ENCODE assay signal across 8 mouse cellular contexts in genomic region chr11:120630401-120630871, GRCm38 (mm10). TPM values are rescaled to one million over a fixed set of nuclear protein-coding genes. Genes with fewer than 3 reads are reported as not detected.
DNase-seq lines count a peak whose midpoint lies in the region; TF ChIP-seq lines count a peak whose summit lies in the region.

No protein-coding gene starts in this region.

- peak; percentile 23 for DNase-seq in thymus, postnatal 0 days (ENCODE audit: low spot score)
- no peak for DNase-seq in thymus, postnatal 36 days
- peak; percentile 62 for DNase-seq in fat pad, adult 2 months (ENCODE audit: extremely low read depth, low read depth, low spot score)
- peak; percentile 90 for DNase-seq in kidney, adult 11 months
- peak; percentile 69 to 82 for DNase-seq in lung, adult 18-20 months
- DNase-seq in cerebellum, adult 18-20 months = no peak
- no peak for DNase-seq in urinary bladder, adult 18-20 months (ENCODE audit: low spot score in 2 of 2)

- peaks cover 44% of the 10 kb centered on the region for H3K4me1 ChIP-seq in olfactory bulb, adult 2 months (ENCODE audit: control insufficient read depth, insufficient read depth, low read length)

- WGBS in olfactory bulb, adult 2 months = 40% methylated on average over 5 of the region's 5 CpGs

- TF ChIP-seq POLR2A in olfactory bulb, adult 2 months (IDR thresholded peaks at IDR 0.05; ENCODE audit: insufficient read depth, low read depth, low read length) = no peak

- TF ChIP-seq CTCF in olfactory bulb, adult 2 months (IDR thresholded peaks at IDR 0.05; ENCODE audit: insufficient read depth, low read depth, low read length) = no peak

- H3K27ac ChIP-seq in olfactory bulb, adult 2 months (ENCODE audit: insufficient read depth, low read depth, low read length) = peak overlapping the region; percentile 48

- no peak overlapping the region for H3K4me3 ChIP-seq in olfactory bulb, adult 2 months (ENCODE audit: insufficient read depth, low read depth, low read length)

RNA-seq across cellular contexts. Expression of gene Mafg, which starts 3.0 kb away (rescaled TPM):
- polyA plus RNA-seq in thymus, postnatal 0 days (2015; fragmentation: Nextera tagmentation; extraction: Ambion mirVana) = 16.5 and 18.7 TPM in 2 replicates
- 234 TPM in 1 of 2 replicates, not detected in the other for polyA plus RNA-seq in olfactory bulb, adult 2 months (2012; ENCODE audit: insufficient read depth, insufficient read length, low replicate concordance, missing spikeins)

RNA-seq across cellular contexts. Expression of gene Sirt7, which starts 5.4 kb away (rescaled TPM):
- 100 and 108 TPM in 2 replicates for polyA plus RNA-seq in thymus, postnatal 0 days (2015; fragmentation: Nextera tagmentation; extraction: Ambion mirVana)
- not detected in 2 replicates for polyA plus RNA-seq in olfactory bulb, adult 2 months (2012; ENCODE audit: insufficient read depth, insufficient read length, low replicate concordance, missing spikeins)

RNA-seq across cellular contexts. Expression of gene Pcyt2, which starts 12.7 kb away (rescaled TPM):
- 113 and 114 TPM in 2 replicates for polyA plus RNA-seq in thymus, postnatal 0 days (2015; fragmentation: Nextera tagmentation; extraction: Ambion mirVana)
- polyA plus RNA-seq in olfactory bulb, adult 2 months (2012; ENCODE audit: insufficient read depth, insufficient read length, low replicate concordance, missing spikeins) = not detected in 2 replicates

RNA-seq across cellular contexts. Expression of gene Pycr1, which starts 13.1 kb away (rescaled TPM):
- 1.7 and 2.9 TPM in 2 replicates for polyA plus RNA-seq in thymus, postnatal 0 days (2015; fragmentation: Nextera tagmentation; extraction: Ambion mirVana)
- polyA plus RNA-seq in olfactory bulb, adult 2 months (2012; ENCODE audit: insufficient read depth, insufficient read length, low replicate concordance, missing spikeins) = not detected in 2 replicates

RNA-seq across cellular contexts. Expression of gene Myadml2, which starts 17.5 kb away (rescaled TPM):
- polyA plus RNA-seq in thymus, postnatal 0 days (2015; fragmentation: Nextera tagmentation; extraction: Ambion mirVana) = 0.56 and 0.86 TPM in 2 replicates
- not detected in 2 replicates for polyA plus RNA-seq in olfactory bulb, adult 2 months (2012; ENCODE audit: insufficient read depth, insufficient read length, low replicate concordance, missing spikeins)

Comparison
In these comparisons a context has a peak if more than half of its experiments do, and no peak if none do; other contexts are left out.
1. DNase-seq: peak in thymus, postnatal 0 days (single experiment), fat pad, adult 2 months (single experiment), kidney, adult 11 months (single experiment) and lung, adult 18-20 months (2 of 2); none in thymus, postnatal 36 days (0 of 2), cerebellum, adult 18-20 months (0 of 2) and urinary bladder, adult 18-20 months (0 of 2).
2. RNA of gene Sirt7, which starts 5.4 kb away (polyA plus RNA-seq): 100 to 108 TPM in thymus, postnatal 0 days; not detected in olfactory bulb, adult 2 months; every median in the first group is over 100 times any median in the second.
3. RNA of gene Pcyt2, which starts 12.7 kb away (polyA plus RNA-seq): 113 to 114 TPM in thymus, postnatal 0 days; not detected in olfactory bulb, adult 2 months; every median in the first group is over 100 times any median in the second.